Mouse (Mus musculus): ENCODE measurements around the gene Pum3.
A peak's percentile ranks its signal among the peaks of the same experiment; 100 is the strongest.
"Not testable (repeated sequence)": the region's sequence is repeated elsewhere in the genome, so short reads cannot be mapped to it uniquely, and the experiment has no call there.

The Pum3 gene

DNA sequence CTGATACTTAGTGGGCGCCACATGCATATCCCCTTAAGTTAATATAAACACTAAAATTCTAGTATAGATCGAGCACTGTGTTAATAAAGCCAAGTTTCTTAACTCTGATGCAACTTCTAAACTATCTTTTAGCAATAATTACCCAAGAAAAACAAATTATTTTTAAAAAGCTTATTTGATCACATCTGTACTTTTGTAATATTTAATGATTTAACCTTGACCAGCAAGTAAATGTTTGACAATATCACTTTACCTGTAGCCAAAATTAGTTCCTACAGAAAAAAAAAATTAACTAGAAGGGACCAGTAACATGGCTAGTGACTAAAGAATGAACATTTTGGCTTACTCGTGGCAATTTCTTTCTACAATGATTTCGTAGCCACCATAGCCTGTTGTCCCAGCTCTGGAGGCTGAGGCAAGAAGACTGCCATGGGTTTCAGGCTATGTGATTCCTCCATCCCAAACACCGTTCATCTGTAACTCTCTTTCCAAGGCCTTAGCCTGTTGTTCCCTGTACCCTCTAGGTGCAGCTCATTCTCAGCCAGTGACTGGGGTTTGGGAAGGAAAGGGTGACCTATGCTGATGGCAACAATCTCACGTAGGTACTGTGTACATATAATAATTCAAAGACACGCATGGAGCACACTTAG is 35.2 kb downstream of the Pum3 start:
- DNase-seq (ENCODE audit: low spot score in 2 of 2): no peak

- DNase-seq (ENCODE audit: low spot score in 2 of 2): no peak
Measured at GRCm38 (mm10) chr19:27392431-27392830, 37.2 kb downstream of the Pum3 start.

DNA sequence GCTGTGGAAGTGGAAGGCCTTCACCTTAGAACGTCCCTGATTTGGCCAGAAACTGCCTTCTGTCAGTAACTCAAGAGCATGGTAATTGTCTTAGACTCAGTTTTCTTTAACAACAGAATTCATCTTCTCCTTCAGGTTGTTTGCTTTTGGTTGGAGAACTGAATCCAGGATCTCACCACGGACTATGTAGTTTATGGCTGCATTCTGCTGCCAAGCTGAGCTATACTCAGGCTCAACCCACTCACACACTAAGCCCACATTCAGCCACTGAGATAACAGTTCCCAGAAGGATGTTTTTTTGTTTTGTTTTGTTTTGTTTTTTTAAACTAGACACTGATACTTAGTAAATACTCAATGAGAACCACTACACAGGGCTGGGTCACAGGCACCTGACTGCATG is 38.3 kb downstream of the Pum3 start:
- DNase-seq (ENCODE audit: low spot score in 2 of 2): peak in 1 of 2 experiments; percentile 14

DNA sequence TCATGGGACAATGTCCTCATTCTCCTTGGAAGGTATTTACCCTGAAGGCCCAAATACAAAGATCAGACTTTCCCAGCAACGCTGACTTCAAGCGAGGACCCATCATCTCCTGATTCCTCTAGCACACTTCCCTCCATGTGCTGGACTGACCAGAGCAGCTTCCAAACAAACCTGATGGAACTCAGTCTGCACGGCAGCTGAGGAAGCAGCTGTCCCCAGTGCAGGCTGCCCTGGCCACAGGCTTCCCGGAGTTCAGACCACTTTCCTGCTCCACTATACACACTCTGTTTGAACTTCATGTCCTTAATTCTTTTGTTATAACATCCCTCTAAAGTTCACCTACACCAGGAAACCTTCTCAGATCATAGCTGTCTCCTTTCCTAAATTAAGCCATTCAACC is 40.1 kb downstream of the Pum3 start:
- DNase-seq (ENCODE audit: low spot score in 2 of 2): not testable (repeated sequence)

- DNase-seq (ENCODE audit: low spot score in 2 of 2): no peak
Measured at GRCm38 (mm10) chr19:27385304-27385703, 44.3 kb downstream of the Pum3 start.

DNA sequence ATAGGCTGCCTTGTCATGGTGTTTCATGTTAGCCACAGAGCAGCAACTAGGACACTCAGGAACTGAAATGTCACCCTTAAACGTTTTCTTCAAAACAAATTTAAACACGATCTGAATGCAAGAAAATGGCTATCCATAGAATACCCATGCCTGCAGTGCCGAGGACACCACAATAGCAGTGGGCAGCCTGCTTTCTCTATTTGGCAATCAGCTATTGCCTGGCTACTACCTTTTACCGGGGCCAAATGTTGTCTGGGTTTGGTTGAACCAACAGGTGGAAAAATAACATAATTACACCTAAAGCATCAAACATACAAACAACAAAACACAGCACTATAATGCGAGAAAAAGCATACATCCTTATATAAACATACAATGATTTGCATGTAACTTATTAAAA is 46.4 kb downstream of the Pum3 start:
- no peak for DNase-seq (ENCODE audit: low spot score in 2 of 2)

- DNase-seq (ENCODE audit: low spot score in 2 of 2): no peak
Measured at GRCm38 (mm10) chr19:27382131-27382530, 47.5 kb downstream of the Pum3 start.

DNA sequence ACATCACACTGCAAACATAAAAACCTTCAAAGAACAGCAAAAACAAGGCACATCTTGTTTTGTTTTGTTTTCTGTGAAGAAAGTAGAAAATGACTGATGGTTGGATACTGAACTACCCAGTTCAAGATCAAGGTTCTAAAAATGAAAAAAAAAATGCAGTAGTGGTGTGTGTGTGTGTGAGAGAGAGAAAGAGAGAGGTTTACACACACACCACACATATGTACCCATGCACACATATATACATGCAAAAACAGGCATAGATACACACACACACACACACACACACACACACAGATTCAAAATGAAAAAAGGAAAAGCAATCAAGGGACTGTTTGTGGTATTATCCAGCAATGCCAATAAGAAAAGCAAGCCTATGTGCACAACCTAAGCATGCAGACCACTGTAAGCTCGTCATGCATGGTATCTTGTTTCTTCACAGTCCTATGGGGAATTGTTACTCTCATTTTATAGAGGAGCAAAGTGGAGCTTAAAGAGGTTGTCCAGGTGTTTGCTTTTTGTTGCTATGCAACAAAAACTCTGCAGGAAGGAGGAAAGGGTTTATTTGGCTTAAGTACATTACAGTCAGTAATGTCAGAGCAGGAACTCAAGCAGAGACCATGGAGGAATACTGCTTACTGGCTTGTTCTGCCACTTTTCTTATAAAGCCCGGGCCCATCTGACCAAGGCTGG is 49.8 kb downstream of the Pum3 start:
- no peak for DNase-seq (ENCODE audit: low spot score in 2 of 2)

GRCm38 (mm10) chr19:27370784-27371183 is 58.8 kb downstream of the Pum3 start:
- no peak for DNase-seq (ENCODE audit: low spot score in 2 of 2)

DNA sequence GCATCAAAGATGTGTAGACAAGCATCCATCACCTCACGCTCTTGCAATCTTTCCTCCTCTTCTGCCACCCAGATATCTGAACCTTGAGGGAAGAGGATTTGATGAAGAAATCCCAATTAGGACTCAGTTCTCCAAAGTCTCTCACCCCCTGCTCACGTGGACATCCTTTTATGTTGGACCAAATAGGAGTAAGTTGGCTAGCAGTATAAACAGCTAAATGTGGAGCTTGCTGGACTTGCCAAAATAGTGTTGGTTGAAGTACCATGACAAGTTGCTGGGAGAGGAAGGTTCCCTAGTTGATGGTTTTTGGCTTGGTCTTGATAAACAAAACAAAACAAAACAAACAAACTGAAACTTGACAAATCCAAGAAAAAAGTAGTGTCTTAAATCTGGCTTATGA is 59.5 kb downstream of the Pum3 start:
- no peak for DNase-seq (ENCODE audit: low spot score in 2 of 2)

DNA sequence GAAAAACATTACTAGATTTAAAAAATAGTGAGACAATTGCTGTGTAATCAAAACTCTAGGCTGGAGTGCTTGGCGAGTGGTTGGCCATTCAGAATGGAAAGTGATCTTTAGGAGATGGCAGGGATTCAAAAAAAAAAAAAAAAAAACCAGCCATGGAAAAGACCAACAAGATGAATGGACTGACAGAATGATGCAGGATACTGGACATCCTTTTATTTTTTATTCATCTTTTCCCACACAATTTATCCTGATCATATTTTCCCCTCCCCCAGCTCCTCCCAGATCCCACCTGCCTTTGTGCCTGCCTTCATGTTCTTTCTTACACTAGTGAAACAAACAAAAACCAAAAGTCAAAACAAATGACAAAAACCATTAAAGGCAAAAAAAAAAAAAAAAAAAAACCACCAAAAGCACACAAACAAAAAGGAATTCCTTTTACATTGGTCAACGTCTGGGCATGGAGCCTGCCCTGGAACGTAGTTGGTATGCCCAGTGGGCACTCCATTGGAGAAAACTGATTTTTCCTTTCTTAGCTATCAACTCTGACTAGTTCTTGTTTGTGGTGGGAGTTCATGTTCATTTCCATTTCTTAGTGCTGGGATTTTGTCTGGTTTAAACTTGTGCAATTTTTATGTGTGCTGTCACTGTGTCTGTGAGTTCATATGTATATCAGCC is 60.0 kb downstream of the Pum3 start:
- DNase-seq (ENCODE audit: low spot score in 2 of 2): no peak

GRCm38 (mm10) chr19:27366113-27366746 is 63.4 kb downstream of the Pum3 start:
- no peak for DNase-seq (ENCODE audit: low spot score in 2 of 2)

DNA sequence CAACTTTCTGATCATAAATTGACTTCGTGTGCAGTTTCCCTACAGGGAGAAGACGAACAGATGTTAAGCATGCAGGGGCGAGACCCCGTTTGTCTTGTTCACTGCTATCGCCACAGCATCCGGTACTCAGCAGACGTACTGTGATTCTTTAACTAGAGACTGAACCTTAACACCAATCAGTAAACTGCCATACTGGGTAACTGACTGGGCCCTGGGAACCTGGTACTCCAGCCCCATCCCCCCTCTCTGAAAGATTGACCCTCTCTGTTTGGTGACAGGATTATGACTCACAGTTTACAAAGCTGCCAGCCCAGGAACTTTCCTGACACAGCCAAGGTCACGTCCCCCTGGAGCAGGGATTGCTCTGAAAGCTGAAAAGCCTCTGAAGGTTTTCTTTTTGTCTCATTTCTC is 65.1 kb downstream of the Pum3 start:
- DNase-seq (ENCODE audit: low spot score in 2 of 2): no peak

DNA sequence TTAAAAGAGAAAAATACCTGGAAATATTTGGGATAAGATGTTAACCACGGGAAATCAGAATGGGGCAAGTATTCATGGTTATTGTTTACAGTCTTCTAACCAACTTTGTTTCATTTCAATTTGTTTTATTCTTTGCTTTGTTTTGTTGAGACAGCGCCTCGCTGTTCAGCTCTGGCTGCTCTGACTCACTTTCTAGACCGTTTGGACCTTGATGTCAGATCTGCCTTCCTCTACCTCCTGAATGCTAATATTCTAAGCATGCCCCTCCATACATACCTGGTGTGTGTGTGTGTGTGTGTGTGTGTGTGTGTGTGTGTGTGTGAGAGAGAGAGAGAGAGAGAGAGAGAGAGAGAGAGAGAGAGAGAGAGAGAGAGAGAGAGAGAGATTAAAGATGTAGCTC is 65.7 kb downstream of the Pum3 start:
- no peak for DNase-seq (ENCODE audit: low spot score in 2 of 2)

DNA sequence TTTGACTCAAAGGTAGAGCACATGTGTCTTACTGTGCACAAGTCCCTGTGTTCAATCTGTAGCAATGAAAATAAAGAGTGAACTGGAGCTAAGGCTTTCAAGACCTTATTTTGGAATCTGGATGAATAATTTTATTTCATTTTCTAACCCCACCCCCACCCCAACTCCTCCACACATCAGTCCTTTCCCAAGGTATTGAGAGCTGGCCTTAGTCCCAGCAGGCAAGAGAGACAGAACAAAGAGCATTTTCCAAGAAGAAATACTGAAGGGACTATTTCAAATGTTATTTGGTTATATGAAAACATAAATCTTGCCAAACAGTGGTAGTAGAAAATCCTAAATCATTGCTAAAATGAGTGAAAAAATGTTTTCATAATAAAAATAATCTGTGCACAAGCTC is 69.2 kb downstream of the Pum3 start:
- no peak for DNase-seq (ENCODE audit: low spot score in 2 of 2)

DNA sequence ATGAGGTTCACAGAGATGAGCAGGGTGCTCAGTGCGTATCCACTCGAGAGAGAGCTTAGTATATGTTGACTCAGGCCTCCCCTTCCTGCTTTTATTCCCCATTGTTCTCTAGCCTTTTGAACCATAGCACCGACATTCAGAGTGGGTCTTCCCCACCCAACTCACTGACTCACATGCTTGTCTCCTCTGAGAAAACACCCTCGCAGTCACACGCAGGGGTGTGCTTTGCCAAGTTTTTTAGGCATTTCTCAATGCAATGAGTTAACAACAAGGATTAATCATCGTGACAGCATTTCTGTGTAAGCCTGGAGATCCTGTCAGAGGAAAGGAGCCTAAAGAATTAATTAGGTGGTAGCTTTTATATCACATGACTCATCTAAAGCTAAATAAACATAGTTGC is 77.9 kb downstream of the Pum3 start:
- DNase-seq (ENCODE audit: low spot score in 2 of 2): peak; percentile 21 to 22

DNA sequence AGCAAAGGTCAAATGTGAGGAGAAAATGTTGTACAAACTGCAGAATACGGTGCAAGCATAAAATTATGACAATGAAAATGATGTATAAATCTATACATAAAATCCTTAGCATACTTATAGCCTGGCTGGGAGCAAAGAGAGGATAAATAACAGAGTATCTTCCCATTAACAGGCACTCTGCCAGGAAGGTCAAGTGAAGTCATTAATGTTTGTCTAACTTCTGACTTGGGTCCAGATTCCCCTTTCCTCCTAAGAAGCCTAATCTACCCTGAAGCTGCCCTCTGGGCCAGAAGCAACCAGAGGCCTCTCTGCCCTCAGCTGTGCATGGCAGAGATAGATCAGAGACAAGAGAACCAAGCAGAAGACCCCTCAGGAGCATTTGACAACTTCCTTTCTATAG is 83.1 kb downstream of the Pum3 start:
- no peak for DNase-seq (ENCODE audit: low spot score in 2 of 2)
